Mouse (Mus musculus): ENCODE measurements at regions not wholly inside any gene's neighbourhood (a gene's known extent, or its start where the extent isn't known, plus 50 kb on each side); places are given as distances from the start of the nearest gene placed in this dataset.
A peak's percentile ranks its signal among the peaks of the same experiment; 100 is the strongest.

- TF ChIP-seq POLR2A (IDR thresholded peaks at IDR 0.05; ENCODE audit: borderline replicate concordance, low read depth, low read length) = no peak
- no peak for TF ChIP-seq CTCF (IDR thresholded peaks at IDR 0.05; ENCODE audit: low read depth, low read length)
- H3K27ac ChIP-seq (ENCODE audit: insufficient read depth, low read depth, low read length) = no peak overlapping the region
- no peaks in the 10 kb centered on the region for H3K4me1 ChIP-seq (ENCODE audit: control insufficient read depth, insufficient read depth, low read length)
- H3K4me3 ChIP-seq (ENCODE audit: insufficient read depth, low read length) = no peak overlapping the region
Measured at GRCm38 (mm10) chr1:164602568-164602967, 144.4 kb upstream of the Atp1b1 start.

- Histone ChIP-seq H3K27ac (ENCODE audit: insufficient read depth, low read depth, low read length) (no peak overlapping the region), H3K4me1 (ENCODE audit: control insufficient read depth, insufficient read depth, low read length) (peaks cover 24% of the 10 kb centered on the region), H3K4me3 (ENCODE audit: insufficient read depth, low read length) (no peak overlapping the region)
- TF ChIP-seq CTCF (IDR thresholded peaks at IDR 0.05; ENCODE audit: low read depth, low read length) = no peak
- no peak for TF ChIP-seq POLR2A (IDR thresholded peaks at IDR 0.05; ENCODE audit: borderline replicate concordance, low read depth, low read length)
Measured at GRCm38 (mm10) chr1:164590205-164590613, 132.1 kb upstream of the Atp1b1 start.

DNA sequence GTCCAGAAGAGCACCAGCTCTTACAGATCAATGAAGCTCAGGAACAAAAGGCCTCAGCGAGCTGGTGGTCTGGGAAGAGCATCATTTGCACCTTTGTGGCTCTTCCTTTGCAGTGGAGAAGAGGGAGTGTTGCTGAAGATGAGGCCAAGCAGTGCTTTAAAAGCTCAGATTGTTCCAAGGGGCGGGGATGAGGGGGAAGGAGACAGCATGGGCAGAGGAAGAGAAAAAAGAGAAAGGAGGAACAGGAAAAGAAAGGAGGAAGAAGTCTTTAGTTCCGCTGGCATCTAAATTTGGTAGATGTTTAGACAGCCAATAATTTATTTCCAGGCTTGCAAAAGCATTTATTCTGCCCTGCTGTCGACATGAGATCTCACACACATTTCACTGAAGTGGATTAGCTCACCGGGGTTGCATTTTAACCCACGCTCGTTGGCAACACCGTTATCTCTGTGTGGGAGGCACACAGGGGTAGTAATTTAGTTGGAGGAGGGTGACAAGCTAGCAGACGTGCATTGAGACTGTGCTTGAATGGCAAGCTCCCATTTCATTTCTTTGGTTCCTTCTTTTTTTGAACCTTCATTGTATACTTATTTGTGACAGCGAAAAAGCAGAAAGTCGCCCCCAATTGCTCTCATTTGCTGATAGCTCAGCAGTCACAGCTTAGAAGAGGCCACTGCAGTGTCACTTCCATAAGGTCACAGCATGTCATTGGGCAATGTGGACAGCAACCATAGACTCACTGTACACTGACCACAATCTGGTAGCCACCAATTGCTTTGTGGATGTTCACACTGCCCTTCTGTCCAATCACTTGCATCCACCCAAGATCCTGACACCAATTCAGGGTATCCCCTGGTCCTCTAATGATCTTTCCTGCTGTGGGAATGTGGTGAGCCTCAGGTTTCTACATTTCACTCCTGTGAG, 128.2 kb upstream of the Atp1b1 start:
- Histone ChIP-seq H3K4me3 (ENCODE audit: insufficient read depth, low read length) (peak overlapping the region; percentile 23; the same call in 1 of the 2 replicates), H3K4me1 (ENCODE audit: control insufficient read depth, insufficient read depth, low read length) (peaks cover 27% of the 10 kb centered on the region), H3K27ac (ENCODE audit: insufficient read depth, low read depth, low read length) (peak overlapping the region; percentile 83)
- TF ChIP-seq POLR2A (IDR thresholded peaks at IDR 0.05; ENCODE audit: borderline replicate concordance, low read depth, low read length) (no peak), CTCF (IDR thresholded peaks at IDR 0.05; ENCODE audit: low read depth, low read length) (no peak)

- no peak overlapping the region for H3K4me3 ChIP-seq (ENCODE audit: insufficient read depth, low read length)
- H3K27ac ChIP-seq (ENCODE audit: insufficient read depth, low read depth, low read length) = no peak overlapping the region
- no peak for TF ChIP-seq POLR2A (IDR thresholded peaks at IDR 0.05; ENCODE audit: borderline replicate concordance, low read depth, low read length)
- no peak for TF ChIP-seq CTCF (IDR thresholded peaks at IDR 0.05; ENCODE audit: low read depth, low read length)
- H3K4me1 ChIP-seq (ENCODE audit: control insufficient read depth, insufficient read depth, low read length) = no peaks in the 10 kb centered on the region
Measured at GRCm38 (mm10) chr1:164576856-164577489, 118.8 kb upstream of the Atp1b1 start.

GRCm38 (mm10) chr1:164573639-164574038, 115.5 kb upstream of the Atp1b1 start:
- no peak overlapping the region for H3K27ac ChIP-seq (ENCODE audit: insufficient read depth, low read depth, low read length)

DNA sequence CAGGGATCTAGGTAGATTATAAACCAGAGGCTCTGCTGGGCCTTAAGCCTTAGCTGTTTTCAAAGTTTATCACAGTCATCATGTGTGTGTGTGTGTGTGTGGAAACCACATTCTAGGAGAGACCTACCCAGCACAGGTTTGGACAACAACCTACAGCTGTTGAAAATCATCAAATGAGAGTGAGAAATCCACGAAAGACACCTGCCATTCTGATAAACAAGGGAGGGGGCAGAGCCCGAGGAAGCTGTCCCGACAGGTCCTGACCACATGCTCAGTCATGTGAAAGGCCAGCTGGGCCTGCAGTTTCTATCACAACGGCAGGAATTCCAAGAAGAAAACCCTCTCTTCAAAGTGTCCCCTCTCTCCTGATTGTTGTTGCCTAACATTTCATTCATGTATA, 114.0 kb upstream of the Atp1b1 start:
- H3K4me1 ChIP-seq (ENCODE audit: control insufficient read depth, insufficient read depth, low read length) = no peaks in the 10 kb centered on the region
- TF ChIP-seq POLR2A (IDR thresholded peaks at IDR 0.05; ENCODE audit: borderline replicate concordance, low read depth, low read length) (no peak), CTCF (IDR thresholded peaks at IDR 0.05; ENCODE audit: low read depth, low read length) (no peak)
- no peak overlapping the region for H3K27ac ChIP-seq (ENCODE audit: insufficient read depth, low read depth, low read length)
- no peak overlapping the region for H3K4me3 ChIP-seq (ENCODE audit: insufficient read depth, low read length)

More at GRCm38 (mm10) chr1:164573639-164574038, 115.5 kb upstream of the Atp1b1 start:
- Histone ChIP-seq H3K4me1 (ENCODE audit: control insufficient read depth, insufficient read depth, low read length) (no peaks in the 10 kb centered on the region), H3K4me3 (ENCODE audit: insufficient read depth, low read length) (no peak overlapping the region)
- no peak for TF ChIP-seq POLR2A (IDR thresholded peaks at IDR 0.05; ENCODE audit: borderline replicate concordance, low read depth, low read length)
- TF ChIP-seq CTCF (IDR thresholded peaks at IDR 0.05; ENCODE audit: low read depth, low read length) = no peak

DNA sequence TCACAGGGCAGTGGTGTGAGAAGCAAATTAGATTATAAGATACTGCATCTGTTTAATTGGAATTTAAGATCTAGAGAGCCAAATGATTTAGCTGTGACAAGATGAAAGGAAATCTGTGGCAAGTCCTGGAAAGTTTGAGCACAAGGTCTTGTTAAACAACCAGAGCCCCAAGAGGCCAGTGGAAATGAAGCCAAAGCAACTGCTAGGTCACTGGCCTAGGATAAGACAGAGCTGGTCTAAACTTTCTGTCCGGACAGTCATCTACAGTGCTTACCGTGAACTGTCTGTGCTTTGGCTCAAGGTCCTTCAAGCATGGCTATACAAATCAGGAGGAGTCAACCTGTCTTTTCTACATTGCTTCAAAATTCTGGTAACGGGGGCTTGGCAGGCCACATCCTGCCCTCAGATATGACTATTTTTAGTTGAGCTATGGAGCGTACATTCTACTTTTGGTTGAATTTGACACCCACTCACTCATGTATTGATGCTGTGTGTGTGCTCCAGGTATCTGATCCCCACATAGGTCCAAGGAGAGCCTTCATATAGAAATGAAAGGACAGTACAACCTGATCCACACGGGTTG, 113.4 kb upstream of the Atp1b1 start:
- no peak overlapping the region for H3K27ac ChIP-seq (ENCODE audit: insufficient read depth, low read depth, low read length)
- no peak overlapping the region for H3K4me3 ChIP-seq (ENCODE audit: insufficient read depth, low read length)
- TF ChIP-seq CTCF (IDR thresholded peaks at IDR 0.05; ENCODE audit: low read depth, low read length) (no peak), POLR2A (IDR thresholded peaks at IDR 0.05; ENCODE audit: borderline replicate concordance, low read depth, low read length) (no peak)
- H3K4me1 ChIP-seq (ENCODE audit: control insufficient read depth, insufficient read depth, low read length) = no peaks in the 10 kb centered on the region

DNA sequence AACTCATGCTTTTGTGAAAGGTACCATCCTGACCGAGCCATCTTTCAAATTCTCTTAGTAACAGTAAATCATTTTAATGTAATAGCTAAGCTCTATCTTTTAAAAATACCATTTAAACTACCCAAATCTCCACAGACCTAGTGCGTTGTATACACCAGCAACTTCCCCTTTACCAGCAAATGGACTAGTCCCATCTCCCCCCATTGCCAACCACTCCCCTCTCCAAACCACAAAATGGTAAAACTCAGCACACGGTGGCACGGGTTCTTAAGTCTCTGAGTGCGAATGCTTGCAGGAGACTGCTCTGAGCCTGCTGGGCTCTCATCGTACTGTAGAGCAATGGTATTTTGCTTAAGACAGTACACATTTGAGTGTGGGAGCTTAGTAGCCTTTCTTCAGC, 106.7 kb upstream of the Atp1b1 start:
- H3K27ac ChIP-seq (ENCODE audit: insufficient read depth, low read depth, low read length) = no peak overlapping the region
- no peak for TF ChIP-seq CTCF (IDR thresholded peaks at IDR 0.05; ENCODE audit: low read depth, low read length)
- no peak for TF ChIP-seq POLR2A (IDR thresholded peaks at IDR 0.05; ENCODE audit: borderline replicate concordance, low read depth, low read length)
- peaks cover 4% of the 10 kb centered on the region for H3K4me1 ChIP-seq (ENCODE audit: control insufficient read depth, insufficient read depth, low read length)
- H3K4me3 ChIP-seq (ENCODE audit: insufficient read depth, low read length) = no peak overlapping the region

- H3K4me3 ChIP-seq (ENCODE audit: insufficient read depth, low read length) = no peak overlapping the region
- peaks cover 8% of the 10 kb centered on the region for H3K4me1 ChIP-seq (ENCODE audit: control insufficient read depth, insufficient read depth, low read length)
- TF ChIP-seq CTCF (IDR thresholded peaks at IDR 0.05; ENCODE audit: low read depth, low read length) (no peak), POLR2A (IDR thresholded peaks at IDR 0.05; ENCODE audit: borderline replicate concordance, low read depth, low read length) (no peak)
- no peak overlapping the region for H3K27ac ChIP-seq (ENCODE audit: insufficient read depth, low read depth, low read length)
Measured at GRCm38 (mm10) chr1:164559546-164560228, 101.5 kb upstream of the Atp1b1 start.
